Mouse (Mus musculus): ENCODE data around the gene Pxylp1.

- no peak for TF ChIP-seq CTCF (IDR thresholded peaks at IDR 0.05)
- no peak for TF ChIP-seq EP300 (IDR thresholded peaks at IDR 0.05)
Observed at GRCm38 (mm10) chr9:96846361-96846760, 46.1 kb downstream of the Pxylp1 start.
